Mouse (Mus musculus) spleen, embryonic (tissue): ENCODE measurements around the gene Cbx5.
"Not testable (repeated sequence)": the region's sequence is repeated elsewhere in the genome, so short reads cannot be mapped to it uniquely, and the experiment has no call there.

Source experiments
- CTCF ChIA-PET: fragments of 350-600 bp; sonication (Branson Sonifier 250); formaldehyde crosslinking; loops from one replicate; lab custom pipeline; 2022; lab: Charles Lee

The Cbx5 gene

GRCm38 (mm10) chr15:103252660-103253059 lies 13.0 kb upstream of the Cbx5 start:
- CTCF ChIA-PET, result no interaction called here

- CTCF ChIA-PET, result interaction anchor here (1.0 kb wide), 1 partner anchor 86 kb away, joined by 3 read pairs; no protein-coding TSS in a partner anchor
Measured at GRCm38 (mm10) chr15:103251595-103251994, 12.0 kb upstream of the Cbx5 start.

GRCm38 (mm10) chr15:103250195-103250740 lies 10.7 kb upstream of the Cbx5 start:
- CTCF ChIA-PET, result interaction anchor here (0.5 to 1.0 kb wide), 2 partner anchors 35 to 57 kb away, joined by 3 read pairs; no protein-coding TSS in a partner anchor

GRCm38 (mm10) chr15:103249511-103249910 lies 9.9 kb upstream of the Cbx5 start:
- CTCF ChIA-PET, result not testable (repeated sequence)

- CTCF ChIA-PET, result interaction anchor here (0.7 to 1.0 kb wide), 2 partner anchors 7 to 32 kb away, joined by 3 to 5 read pairs; no protein-coding TSS in a partner anchor
Measured at GRCm38 (mm10) chr15:103248401-103249313, 9.0 kb upstream of the Cbx5 start.

GRCm38 (mm10) chr15:103247782-103248400 lies 8.3 kb upstream of the Cbx5 start:
- CTCF ChIA-PET, result interaction anchor here (1.0 kb wide), 1 partner anchor 33 kb away, joined by 5 read pairs; no protein-coding TSS in a partner anchor

GRCm38 (mm10) chr15:103247078-103247781 lies 7.6 kb upstream of the Cbx5 start:
- CTCF ChIA-PET, result interaction anchor here (1.0 kb wide), 1 partner anchor 33 kb away, joined by 5 read pairs; no protein-coding TSS in a partner anchor

- CTCF ChIA-PET, result no interaction called here
Measured at GRCm38 (mm10) chr15:103245616-103246015, 6.0 kb upstream of the Cbx5 start.

GRCm38 (mm10) chr15:103242885-103243284 lies 3.3 kb upstream of the Cbx5 start:
- CTCF ChIA-PET, result interaction anchor here (0.5 to 1.1 kb wide), 4 partner anchors 11 to 775 kb away, joined by 3 to 6 read pairs (median 3); no protein-coding TSS in a partner anchor

- CTCF ChIA-PET, result interaction anchor here (0.7 to 0.8 kb wide), 2 partner anchors 8 to 64 kb away, joined by 3 read pairs; no protein-coding TSS in a partner anchor
Measured at GRCm38 (mm10) chr15:103241071-103242018, 1.7 kb upstream of the Cbx5 start.

- CTCF ChIA-PET, result interaction anchor here (0.6 to 0.7 kb wide), 3 partner anchors 64 to 836 kb away, joined by 3 read pairs; no protein-coding TSS in a partner anchor
Measured at GRCm38 (mm10) chr15:103240160-103241028, 778 bp upstream of the Cbx5 start, which contains the start of gene Hnrnpa1. Gene Hnrnpa1 (plus strand): TSS chr15:103240432.

GRCm38 (mm10) chr15:103239130-103239684 lies 409 bp downstream of the Cbx5 start:
- CTCF ChIA-PET, result no interaction called here

GRCm38 (mm10) chr15:103237295-103237694 lies 2.3 kb downstream of the Cbx5 start:
- CTCF ChIA-PET, result interaction anchor here (0.6 kb wide), 1 partner anchor 54 kb away, joined by 16 read pairs; no protein-coding TSS in a partner anchor

- CTCF ChIA-PET, result no interaction called here
Measured at GRCm38 (mm10) chr15:103233119-103233518, 6.5 kb downstream of the Cbx5 start.

- CTCF ChIA-PET, result no interaction called here
Measured at GRCm38 (mm10) chr15:103228904-103229303, 10.7 kb downstream of the Cbx5 start.

- CTCF ChIA-PET, result interaction anchor here (0.7 kb wide), 1 partner anchor 107 kb away, joined by 3 read pairs; no protein-coding TSS in a partner anchor
Measured at GRCm38 (mm10) chr15:103227572-103227971, 12.0 kb downstream of the Cbx5 start.

- CTCF ChIA-PET, result interaction anchor here (0.7 kb wide), 1 partner anchor 107 kb away, joined by 3 read pairs; no protein-coding TSS in a partner anchor
Measured at GRCm38 (mm10) chr15:103227022-103227421, 12.6 kb downstream of the Cbx5 start.

GRCm38 (mm10) chr15:103224161-103224560 lies 15.5 kb downstream of the Cbx5 start:
- CTCF ChIA-PET, result interaction anchor here (0.6 to 0.7 kb wide), 3 partner anchors 38 to 231 kb away, joined by 3 read pairs; no protein-coding TSS in a partner anchor
